Comparison of ENCODE assay signal across 23 mouse cellular contexts in genomic region chr14:27668151-27668550, GRCm38 (mm10). TPM values are rescaled to one million over a fixed set of nuclear protein-coding genes. Genes with fewer than 3 reads are reported as not detected.
A peak's percentile ranks its signal among the peaks of the same experiment; 100 is the strongest.
DNase-seq lines count a peak whose midpoint lies in the region; ATAC-seq and TF ChIP-seq lines count a peak whose summit lies in the region.
"Had no signal": no experiment of that assay in that cellular context is flagged by ENCODE, and none has a peak within 500 bp of the region (broad histone marks: within the 10 kb centered on the region; RNA-seq: fewer than 3 reads in every experiment).

No protein-coding gene starts in this region.

- peak; percentile 17 for DNase-seq in kidney, adult 11 months
- peak; percentile 31 for DNase-seq in right cerebral cortex, adult 18-20 months
- no peak for DNase-seq in right cerebral cortex, postnatal 4 days
- DNase-seq in kidney, postnatal 14 days, result peak; percentile 13
- DNase-seq in hindbrain, postnatal 0 days (ENCODE audit: low spot score), result no peak
- DNase-seq: adrenal gland, adult 2 months; adrenal gland, postnatal 25 days; cerebellum, adult 8-10 months; cerebellum, postnatal 14 days; embryo, embryonic 11 days; gastrocnemius, adult 2 months; gastrocnemius, postnatal 25 days; heart, postnatal 36 days had no signal

- H3K9me3 ChIP-seq in kidney, embryonic 15.5 days (replicated peaks), result no peaks in the 10 kb centered on the region
- H3K9me3 ChIP-seq in hindbrain, postnatal 0 days (ENCODE audit: low read length), result no peaks in the 10 kb centered on the region
- H3K9me3 ChIP-seq: embryonic facial prominence, embryonic 15.5 days; forebrain, embryonic 10.5 days; heart, embryonic 13.5 days had no signal

- ATAC-seq in kidney, embryonic 15.5 days (replicated peaks; ENCODE audit: low FRiP score), result no peak
- ATAC-seq in monocyte, adult 5-6 weeks (replicated peaks; ENCODE audit: insufficient number of reproducible peaks, low FRiP score, low TSS enrichment, poor library complexity, severe bottlenecking), result no peak
- ATAC-seq in hindbrain, postnatal 0 days, result no peak
- ATAC-seq: forebrain, embryonic 14.5 days had no signal

- no peaks in the 10 kb centered on the region for H3K36me3 ChIP-seq in kidney, embryonic 15.5 days
- no peaks in the 10 kb centered on the region for H3K36me3 ChIP-seq in hindbrain, postnatal 0 days (ENCODE audit: insufficient read depth, low read length)
- H3K36me3 ChIP-seq: embryonic facial prominence, embryonic 15.5 days; forebrain, embryonic 10.5 days; heart, embryonic 13.5 days had no signal

- H3K27ac ChIP-seq in kidney, embryonic 15.5 days, result no peak overlapping the region
- H3K27ac ChIP-seq in hindbrain, postnatal 0 days, result no peak overlapping the region
- H3K27ac ChIP-seq: embryonic facial prominence, embryonic 15.5 days; forebrain, embryonic 10.5 days; gastrocnemius, adult 2 months; heart, embryonic 13.5 days had no signal

- H3K27me3 ChIP-seq in kidney, embryonic 15.5 days, result no peaks in the 10 kb centered on the region
- H3K27me3 ChIP-seq in hindbrain, postnatal 0 days (ENCODE audit: insufficient read depth, low read length), result no peaks in the 10 kb centered on the region
- H3K27me3 ChIP-seq: CH12.LX; embryonic facial prominence, embryonic 15.5 days; heart, embryonic 13.5 days had no signal

- H3K4me1 ChIP-seq in kidney, embryonic 15.5 days, result no peaks in the 10 kb centered on the region
- no peaks in the 10 kb centered on the region for H3K4me1 ChIP-seq in hindbrain, postnatal 0 days (ENCODE audit: insufficient read depth, low read length)
- H3K4me1 ChIP-seq: embryonic facial prominence, embryonic 15.5 days; heart, embryonic 13.5 days had no signal

- H3K9ac ChIP-seq in kidney, embryonic 15.5 days, result no peak overlapping the region
- H3K9ac ChIP-seq in hindbrain, postnatal 0 days (replicated peaks; ENCODE audit: low read length), result no peak overlapping the region
- H3K9ac ChIP-seq: embryonic facial prominence, embryonic 15.5 days; heart, embryonic 13.5 days had no signal

- no peak overlapping the region for H3K4me3 ChIP-seq in kidney, embryonic 15.5 days (replicated peaks)
- H3K4me3 ChIP-seq in hindbrain, postnatal 0 days (ENCODE audit: low read length), result no peak overlapping the region
- H3K4me3 ChIP-seq: embryonic facial prominence, embryonic 15.5 days; erythroblast, embryonic 14.5 days; forebrain, embryonic 10.5 days; gastrocnemius, adult 2 months; heart, embryonic 13.5 days had no signal

- TF ChIP-seq CTCF in hindbrain, postnatal 0 days (IDR thresholded peaks at IDR 0.05; ENCODE audit: low read depth), result no peak

- H3K4me2 ChIP-seq in kidney, embryonic 15.5 days, result no peak overlapping the region
- no peak overlapping the region for H3K4me2 ChIP-seq in hindbrain, postnatal 0 days (ENCODE audit: low read depth, low read length)
- H3K4me2 ChIP-seq: embryonic facial prominence, embryonic 15.5 days; heart, embryonic 13.5 days had no signal

- 74% methylated on average over 6 of the region's 6 CpGs for WGBS in kidney, embryonic 15.5 days
- 75% methylated on average over 6 of the region's 6 CpGs for WGBS in hindbrain, postnatal 0 days

RNA-seq across cellular contexts. Expression of gene Erc2, which starts 45.9 kb away (rescaled TPM):
- 6.9 and 7.0 TPM in 2 replicates for polyA plus RNA-seq in kidney, embryonic 15.5 days (2015; fragmentation: Nextera tagmentation; extraction: Ambion mirVana)
- total RNA-seq in monocyte, adult 5-6 weeks (2017), result not detected in 3 replicates
- 59.1 and 71.0 TPM in 2 replicates for total RNA-seq in hindbrain, postnatal 0 days (2014; rRNA removed)
- 97.5 and 104 TPM in 2 replicates for polyA plus RNA-seq in hindbrain, postnatal 0 days (2015; fragmentation: Nextera tagmentation; extraction: Ambion mirVana)
- total RNA-seq: CH12.LX; common myeloid progenitor, adult 5-6 weeks; granulocyte monocyte progenitor cell, adult 5-6 weeks had no signal
- polyA plus RNA-seq: erythroblast, embryonic 14.5 days had no signal

Comparison
In these comparisons a context has a peak if more than half of its experiments do, and no peak if none do; other contexts are left out.
1. DNase-seq: peak in kidney, adult 11 months (single experiment), right cerebral cortex, adult 18-20 months (single experiment) and kidney, postnatal 14 days (single experiment); none in right cerebral cortex, postnatal 4 days (single experiment) and hindbrain, postnatal 0 days (single experiment).
2. RNA of gene Erc2, which starts 45.9 kb away (total RNA-seq): 59.1 to 71.0 TPM in hindbrain, postnatal 0 days; not detected in monocyte, adult 5-6 weeks; every median in the first group is over 10 times any median in the second.